Mouse (Mus musculus) CD4-positive, CD25-positive, alpha-beta regulatory T cell, adult 2 months (primary cell): ENCODE data around the gene Pmel.

Experiments
- DNase-seq: peaks from one replicate; pipeline ENCODE4 v3.0.0-alpha.2; 2012; ENCODE audit warnings: low read depth, low spot score

Gene Pmel

DNA sequence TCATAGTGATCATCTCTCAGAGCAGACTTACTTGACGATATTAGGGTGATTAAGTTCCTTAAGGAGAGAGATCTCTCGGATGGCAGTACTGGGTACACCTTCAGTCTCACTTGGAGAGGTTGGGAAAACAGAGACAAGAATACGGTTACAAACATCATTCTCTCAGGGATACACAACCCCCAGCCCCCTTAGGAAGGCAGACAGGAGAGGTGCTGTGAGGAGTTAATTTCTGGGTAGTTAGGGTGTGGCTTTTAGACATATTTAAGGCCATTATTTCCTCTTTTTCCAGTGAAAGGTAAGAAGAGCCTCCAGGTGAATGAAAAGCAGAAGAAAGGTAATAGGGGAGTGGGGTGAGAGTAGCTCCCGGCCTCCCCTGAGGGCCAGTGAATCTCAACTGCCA, at the start of gene Pmel:
TSS of gene Pmel (plus strand) at position 301 of the 400 bp plus-strand sequence.
- no peak for DNase-seq

- DNase-seq = no peak
Measured at GRCm38 (mm10) chr10:128655254-128655653, 48.7 kb upstream of the Pmel start.

DNA sequence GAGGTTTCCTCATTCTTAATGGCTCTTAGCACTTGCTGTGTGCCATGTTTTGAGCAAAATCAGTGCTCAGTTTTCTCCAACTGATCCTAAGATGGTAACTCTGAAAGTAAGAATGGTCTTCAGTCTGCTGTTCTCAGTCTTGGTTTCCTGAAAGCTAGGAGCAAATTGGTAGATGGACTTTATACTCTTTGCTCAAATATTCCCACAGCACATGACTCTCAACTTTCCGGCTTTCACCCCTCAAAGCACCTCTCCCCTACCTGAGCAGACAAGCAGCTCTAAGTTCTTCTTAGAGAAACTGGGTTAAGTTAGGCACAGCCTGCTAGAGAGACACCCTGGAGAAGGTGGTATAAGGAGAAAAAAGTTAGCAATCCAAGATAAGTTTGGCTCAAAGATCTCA, 47.3 kb upstream of the Pmel start:
- no peak for DNase-seq

DNA sequence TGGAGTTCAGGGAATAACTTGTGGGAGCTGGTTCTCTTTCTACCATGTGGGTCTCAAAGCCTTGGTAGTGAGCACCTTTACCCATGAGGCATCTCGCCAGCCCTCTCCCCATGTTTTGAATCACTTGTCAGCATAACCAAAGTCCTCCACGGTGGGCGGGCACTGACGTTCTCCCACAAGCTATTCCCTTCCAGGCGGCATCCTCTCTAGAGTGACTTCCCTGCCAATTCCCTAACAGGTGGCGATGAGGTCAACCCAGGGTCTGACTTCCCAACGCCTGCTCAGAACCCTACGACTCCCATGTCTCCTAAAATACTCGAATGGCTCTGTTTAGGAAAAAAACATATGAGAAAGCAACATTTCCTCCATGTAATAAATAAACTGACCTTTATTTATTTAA, 46.2 kb upstream of the Pmel start:
- no peak for DNase-seq

GRCm38 (mm10) chr10:128659490-128659889, 44.5 kb upstream of the Pmel start:
- DNase-seq = no peak

- DNase-seq = no peak
Measured at GRCm38 (mm10) chr10:128662465-128662864, 41.5 kb upstream of the Pmel start.

DNA sequence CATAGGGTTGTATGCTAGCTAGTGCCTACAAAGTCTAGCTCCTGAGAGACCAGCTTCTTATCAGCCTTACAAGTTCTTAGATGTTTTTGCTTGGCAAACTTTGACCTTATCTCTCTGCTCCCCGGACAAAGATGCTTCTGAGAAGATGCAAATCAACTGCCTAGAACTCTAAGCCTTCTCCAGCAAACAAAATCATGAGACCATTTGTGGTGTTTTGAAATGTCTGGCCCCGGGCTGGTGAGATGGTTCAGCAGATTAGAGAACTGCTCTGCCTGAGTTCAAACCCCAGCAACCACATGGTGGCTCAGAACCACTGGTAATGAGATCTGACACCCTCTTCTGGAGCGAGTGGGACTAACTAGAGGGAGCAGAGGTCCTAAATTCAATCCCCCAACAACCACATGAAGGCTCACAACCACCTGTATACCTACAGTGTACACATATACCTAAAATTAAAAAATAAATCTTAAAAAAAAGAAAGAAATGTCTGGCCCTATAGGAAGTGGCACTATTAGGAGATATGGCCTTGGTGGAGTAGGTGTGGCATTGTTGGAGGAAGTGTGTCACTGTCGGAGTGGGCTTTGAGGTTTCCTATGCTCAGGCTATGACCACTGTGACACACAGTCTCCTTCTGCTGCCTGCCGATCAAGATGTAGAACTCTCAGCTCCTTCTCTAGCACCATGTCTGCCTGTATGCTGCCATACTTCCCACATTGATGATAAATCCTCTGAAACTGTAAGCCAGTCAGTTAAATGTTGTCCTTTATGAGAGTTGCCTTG, 40.4 kb upstream of the Pmel start:
- DNase-seq = peak; percentile 29

DNA sequence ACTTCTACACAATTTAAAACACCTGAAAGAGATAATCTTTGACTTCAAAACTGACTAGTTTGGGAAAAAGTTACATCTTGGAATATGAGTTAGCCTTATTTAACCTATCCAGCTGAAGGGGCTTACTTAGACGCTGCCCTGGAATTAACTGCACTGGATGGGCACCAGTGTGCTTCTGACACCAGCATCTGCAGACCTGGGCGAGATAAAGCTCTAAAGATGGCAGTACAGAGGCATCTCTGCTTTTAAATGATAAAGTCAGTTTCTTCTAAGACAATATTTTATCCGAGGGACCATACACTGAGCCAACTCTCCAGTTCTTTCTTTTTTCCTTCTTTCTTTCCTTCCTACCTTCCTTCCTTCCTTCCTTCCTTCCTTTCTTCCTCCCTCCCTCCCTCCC, 39.2 kb upstream of the Pmel start:
- DNase-seq = no peak

- peak; percentile 35 for DNase-seq
Measured at GRCm38 (mm10) chr10:128665307-128665706, 38.7 kb upstream of the Pmel start.

DNA sequence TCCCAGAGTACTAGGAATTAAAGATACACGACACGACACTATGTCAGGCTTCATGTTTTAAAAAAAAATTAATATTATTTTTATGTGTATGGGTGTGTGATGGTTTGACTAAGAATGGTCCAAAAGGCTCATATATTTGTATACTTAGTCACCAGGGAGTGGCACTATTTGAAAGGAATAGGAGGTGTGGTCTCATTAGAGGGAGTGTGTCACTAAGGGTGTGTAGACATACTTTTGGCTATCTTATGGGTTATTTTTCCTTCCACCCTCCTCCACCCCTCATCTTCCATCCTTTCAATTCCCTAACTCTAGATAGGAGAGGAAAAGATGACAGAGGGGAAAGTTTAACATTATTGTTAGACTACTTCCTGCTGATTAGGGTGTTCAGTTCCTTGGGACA, 38.2 kb upstream of the Pmel start:
- DNase-seq = no peak

DNA sequence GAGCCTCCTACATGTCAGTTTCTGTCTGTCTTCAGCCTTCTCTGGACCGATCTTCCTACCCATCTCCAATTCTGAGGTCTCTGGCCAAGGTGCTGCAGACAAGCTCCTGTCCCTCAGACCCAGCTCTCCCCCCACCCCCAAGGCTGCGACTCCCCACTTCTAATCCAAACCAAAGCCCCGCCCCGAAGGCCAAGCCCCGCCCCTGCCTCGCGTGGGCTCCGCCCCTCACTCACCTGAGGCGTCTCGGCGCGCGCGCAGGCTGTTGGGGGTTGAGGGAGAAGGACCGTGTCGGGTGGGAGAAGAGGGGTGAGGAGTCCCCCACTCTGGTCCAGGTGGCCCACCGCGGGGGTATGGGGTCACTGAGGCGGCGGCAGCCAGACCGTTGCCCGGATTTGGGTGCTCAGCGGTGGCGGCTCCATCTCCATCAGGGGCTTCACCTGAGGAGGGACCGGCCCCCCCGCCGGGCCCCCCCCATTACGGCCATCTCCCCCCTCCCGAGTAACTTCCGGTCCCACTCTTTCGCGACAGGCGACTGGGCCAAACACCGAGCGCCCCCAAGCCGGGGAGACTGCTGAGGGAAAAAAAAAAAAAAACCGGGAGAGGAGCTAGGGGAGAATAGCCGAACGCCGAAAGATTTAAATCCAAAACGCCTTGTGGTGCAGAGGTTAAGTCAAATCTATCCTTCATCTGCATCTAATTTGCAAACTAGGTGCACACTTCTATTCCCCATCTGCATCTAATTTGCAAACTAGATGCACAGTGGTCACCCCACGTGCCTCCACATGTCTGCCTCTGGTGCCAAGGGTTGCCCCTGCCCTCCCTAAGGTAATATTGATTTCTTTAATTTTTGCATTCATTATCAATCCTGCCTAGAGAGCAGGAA, 35.0 kb upstream of the Pmel start:
- peak; percentile 76 for DNase-seq

DNA sequence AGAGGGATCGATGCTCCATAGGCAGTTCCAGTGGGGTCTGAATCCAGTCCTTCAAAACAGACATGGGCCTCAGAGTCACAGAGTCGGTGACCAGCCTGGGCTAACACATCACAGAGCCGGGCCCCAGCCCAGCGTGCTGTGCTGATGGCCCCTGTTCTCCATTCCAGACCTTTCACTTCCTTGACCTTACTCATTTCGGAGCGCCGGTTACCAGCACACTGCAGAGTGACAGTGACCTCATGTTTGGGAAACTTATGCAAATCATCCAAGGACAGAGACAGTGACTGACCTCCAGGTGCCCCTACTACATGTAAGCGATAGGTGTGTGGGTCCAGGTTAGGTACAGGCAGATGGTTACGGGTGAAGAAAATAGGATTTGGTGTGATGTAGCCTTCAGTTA, 32.8 kb upstream of the Pmel start:
- no peak for DNase-seq

DNA sequence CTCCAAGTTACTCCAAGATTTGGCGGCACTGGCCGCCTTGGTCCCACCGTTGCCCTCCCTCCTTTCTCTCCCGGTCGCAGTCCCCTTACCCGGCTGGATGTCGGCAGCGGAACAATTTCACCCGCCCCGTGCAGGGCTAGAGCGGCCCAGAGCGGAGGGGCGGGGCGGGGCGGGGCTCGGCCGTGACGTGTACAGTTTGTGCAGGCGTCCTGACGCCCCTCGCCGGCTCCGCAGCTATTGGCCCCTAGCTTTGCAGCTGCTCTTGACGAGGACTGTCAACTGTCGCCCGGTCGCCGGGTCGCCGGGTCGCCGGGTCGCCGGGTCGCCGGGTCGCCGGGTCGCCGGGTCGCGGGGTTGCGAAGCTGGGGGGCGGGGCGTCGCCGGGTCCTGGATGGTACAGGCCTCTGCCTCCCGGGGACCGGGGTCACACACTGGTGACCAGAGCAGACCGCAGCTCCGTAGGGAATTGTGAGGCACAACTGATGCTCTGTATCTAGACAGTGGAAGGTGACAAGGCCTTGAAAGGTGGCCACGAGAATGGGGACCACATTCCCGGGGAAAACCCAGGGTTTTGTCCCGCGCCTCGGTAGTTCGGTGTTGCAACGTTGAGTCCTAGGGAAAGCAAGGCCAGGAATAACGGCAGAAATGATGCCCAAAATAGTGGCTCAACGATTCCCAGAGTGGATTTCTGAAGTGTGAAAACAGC, 30.1 kb upstream of the Pmel start, which contains the start of gene Suox:
TSS of gene Suox (minus strand) at position 311 of the 706 bp plus-strand sequence.
- DNase-seq = peak; percentile 94

- peak; percentile 78 for DNase-seq
Measured at GRCm38 (mm10) chr10:128674469-128675008, 29.5 kb upstream of the Pmel start.

- no peak for DNase-seq
Measured at GRCm38 (mm10) chr10:128695411-128695991, 8.5 kb upstream of the Pmel start.

- DNase-seq = peak; percentile 98
Measured at GRCm38 (mm10) chr10:128695992-128696807, 7.8 kb upstream of the Pmel start, which contains the start of gene Rab5b. TSS of gene Rab5b (minus strand) at chr10:128696264.

DNA sequence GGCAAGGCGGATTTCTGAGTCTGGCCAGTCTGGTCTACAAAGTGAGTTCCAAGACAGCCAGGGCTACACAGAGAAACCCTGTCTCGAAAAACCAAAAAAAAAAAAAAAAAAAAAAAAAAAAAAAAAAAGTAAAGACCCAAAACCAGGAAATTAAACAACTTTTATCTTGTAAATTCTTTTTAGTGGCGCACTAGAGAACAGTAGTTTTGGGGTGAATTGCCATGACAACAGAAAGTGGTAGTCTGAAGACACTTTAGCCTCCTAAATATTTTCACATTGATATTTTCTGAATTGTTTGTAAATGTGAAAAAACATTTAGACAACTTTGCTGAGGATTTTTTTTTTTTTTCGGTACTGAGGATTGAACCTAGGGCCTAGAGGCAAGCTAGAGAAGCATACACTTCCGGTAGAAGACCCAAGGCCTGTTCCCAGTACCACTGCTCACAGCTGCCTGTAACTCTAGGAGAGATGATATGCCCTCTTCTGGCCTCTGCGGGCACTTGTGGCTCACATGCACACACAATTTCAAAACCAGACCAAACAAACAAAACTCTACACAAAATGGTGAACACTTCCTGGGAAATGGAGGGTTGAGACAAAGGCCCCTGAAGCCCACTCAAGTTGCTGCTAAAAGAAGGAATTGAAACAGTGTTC, 6.8 kb upstream of the Pmel start:
- DNase-seq = peak; percentile 28

- DNase-seq = no peak
Measured at GRCm38 (mm10) chr10:128699006-128699405, 5.0 kb upstream of the Pmel start.

GRCm38 (mm10) chr10:128699611-128700010, 4.4 kb upstream of the Pmel start:
- DNase-seq = no peak

DNA sequence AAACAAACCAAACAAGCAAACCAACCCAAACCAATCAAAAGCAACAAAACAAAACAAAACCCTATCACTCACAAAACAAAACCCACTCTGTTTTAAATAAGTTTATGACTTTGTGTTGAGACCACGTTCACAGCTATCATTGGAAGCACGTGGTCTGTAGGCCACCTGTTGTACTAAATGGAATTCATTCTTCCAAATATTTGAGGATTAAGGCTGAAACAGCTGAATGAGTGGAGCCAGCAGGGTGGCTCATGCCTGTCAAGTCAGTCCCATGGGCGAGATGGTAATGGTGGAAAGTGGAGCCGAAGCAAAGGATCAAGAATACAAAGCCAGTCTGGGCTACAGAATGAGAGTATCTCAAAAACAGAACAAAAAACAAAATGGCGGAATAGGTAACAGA, 3.3 kb upstream of the Pmel start:
- no peak for DNase-seq
